Mouse (Mus musculus) heart, postnatal 25 days (tissue): ENCODE measurements at regions not wholly inside any gene's neighbourhood (a gene's known extent, or its start where the extent isn't known, plus 50 kb on each side); places are given as distances from the start of the nearest gene placed in this dataset.

Experiments used
- DNase-seq: peaks from one replicate; pipeline ENCODE4 v3.0.0; 2022; ENCODE audit warnings: low spot score
- intact Hi-C: fragments of 180-260 bp; cut with DNase I; formaldehyde crosslinking; loops from one replicate; pipeline ENCODE4 v1.15.1; 2025

- no peak for DNase-seq
- intact Hi-C loops = no loop called here
These were observed 277.6 kb downstream of the Pdcd6ip start for GRCm38 (mm10) chr9:113430411-113430810.

DNA sequence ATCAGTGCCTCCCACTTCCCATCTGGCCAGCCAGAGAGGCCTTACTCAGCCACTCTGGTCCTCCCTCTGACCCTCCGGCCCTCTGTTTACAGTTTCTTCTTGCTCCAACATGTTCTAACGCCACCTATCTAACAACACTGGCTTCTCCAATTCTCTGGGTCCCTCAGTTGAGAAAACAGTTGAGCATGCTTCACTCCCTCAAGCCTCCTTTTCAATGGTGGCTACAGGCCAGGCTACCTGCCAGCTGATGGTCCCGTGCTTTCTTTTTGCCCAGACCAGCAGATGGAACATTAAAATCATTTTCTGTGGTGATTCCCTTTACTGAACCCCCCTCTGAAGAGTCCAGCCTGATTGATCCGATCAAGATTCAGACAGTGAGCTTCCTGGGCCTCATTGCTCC lies 280.8 kb downstream of the Pdcd6ip start:
- DNase-seq = no peak
- intact Hi-C loops = loop anchor here (10.0 kb wide), 1 partner anchor 208 kb away; no protein-coding TSS in a partner anchor

GRCm38 (mm10) chr9:113426324-113426723 lies 281.7 kb downstream of the Pdcd6ip start:
- intact Hi-C loops = loop anchor here (10.0 kb wide), 1 partner anchor 208 kb away; no protein-coding TSS in a partner anchor
- DNase-seq = no peak

DNA sequence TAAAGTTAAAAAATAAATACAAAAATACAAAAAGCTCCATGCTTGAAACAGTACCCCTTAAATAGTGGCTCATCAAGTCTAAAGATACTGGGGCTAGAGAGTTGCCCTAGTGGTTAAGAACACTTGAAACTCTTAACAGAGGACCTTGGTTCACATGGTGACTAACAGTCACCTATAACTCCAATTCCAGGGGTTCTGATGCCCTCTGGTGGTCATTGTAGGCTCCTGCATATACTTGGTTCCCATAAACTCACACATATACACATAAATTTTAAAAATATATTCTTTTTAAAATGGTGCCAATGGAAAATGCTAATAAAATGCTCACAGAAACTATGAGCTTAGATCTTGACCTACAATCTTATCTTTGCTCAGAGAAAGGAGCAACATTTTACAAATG lies 286.4 kb downstream of the Pdcd6ip start:
- DNase-seq = no peak
- intact Hi-C loops = loop anchor here (10.0 kb wide), 1 partner anchor 213 kb away; no protein-coding TSS in a partner anchor

DNA sequence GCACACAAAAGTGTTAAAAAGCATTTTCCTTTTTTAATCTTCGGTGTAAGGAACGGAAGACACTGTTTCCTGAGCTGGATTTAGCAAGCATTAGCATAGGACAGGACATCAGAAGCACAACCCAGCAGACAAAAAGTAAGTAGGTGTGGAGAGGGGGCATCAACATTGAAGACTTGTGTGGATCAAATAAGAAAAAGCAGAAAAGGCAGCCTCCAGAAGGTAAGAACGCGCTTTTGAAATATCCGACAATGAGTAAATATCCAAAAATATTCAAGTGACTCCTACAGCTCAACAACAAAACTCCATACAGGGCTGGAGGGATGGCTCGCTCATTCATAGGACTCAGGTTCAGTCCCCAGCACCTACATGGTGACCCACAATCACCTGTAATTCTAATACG lies 286.9 kb downstream of the Pdcd6ip start:
- no peak for DNase-seq
- intact Hi-C loops = loop anchor here (10.0 kb wide), 1 partner anchor 214 kb away; no protein-coding TSS in a partner anchor

- intact Hi-C loops = loop anchor here (10.0 kb wide), 1 partner anchor 215 kb away; no protein-coding TSS in a partner anchor
- no peak for DNase-seq
These were observed 288.3 kb downstream of the Pdcd6ip start for GRCm38 (mm10) chr9:113419801-113420200.

GRCm38 (mm10) chr9:113417106-113417505 lies 291.0 kb downstream of the Pdcd6ip start:
- intact Hi-C loops = no loop called here

GRCm38 (mm10) chr9:113415511-113415931 lies 292.5 kb downstream of the Pdcd6ip start:
- intact Hi-C loops = no loop called here
- DNase-seq = no peak

More at GRCm38 (mm10) chr9:113417106-113417505, 291.0 kb downstream of the Pdcd6ip start:
- no peak for DNase-seq

DNA sequence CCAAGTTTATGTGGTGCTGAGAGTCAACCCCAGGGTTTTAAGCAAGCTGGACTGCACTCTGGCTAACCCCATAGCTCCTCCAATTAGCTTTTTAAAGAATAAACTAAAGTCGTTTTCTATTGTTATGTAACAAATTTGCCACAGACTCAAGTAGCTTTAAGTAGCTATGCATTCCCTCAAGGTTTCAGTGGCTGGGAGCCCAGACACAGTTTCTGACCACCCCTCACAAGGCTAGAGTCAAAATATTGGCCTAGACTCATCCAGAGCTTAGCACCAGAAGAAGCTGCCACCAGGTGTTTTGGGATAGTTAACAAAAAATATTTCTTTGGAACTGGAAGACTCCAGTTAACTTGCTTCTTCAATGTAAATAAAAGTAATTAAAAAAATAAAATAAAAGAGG lies 293.4 kb downstream of the Pdcd6ip start:
- no peak for DNase-seq
- intact Hi-C loops = no loop called here

- DNase-seq = no peak
- intact Hi-C loops = no loop called here
These were observed 294.2 kb downstream of the Pdcd6ip start for GRCm38 (mm10) chr9:113413851-113414250.

DNA sequence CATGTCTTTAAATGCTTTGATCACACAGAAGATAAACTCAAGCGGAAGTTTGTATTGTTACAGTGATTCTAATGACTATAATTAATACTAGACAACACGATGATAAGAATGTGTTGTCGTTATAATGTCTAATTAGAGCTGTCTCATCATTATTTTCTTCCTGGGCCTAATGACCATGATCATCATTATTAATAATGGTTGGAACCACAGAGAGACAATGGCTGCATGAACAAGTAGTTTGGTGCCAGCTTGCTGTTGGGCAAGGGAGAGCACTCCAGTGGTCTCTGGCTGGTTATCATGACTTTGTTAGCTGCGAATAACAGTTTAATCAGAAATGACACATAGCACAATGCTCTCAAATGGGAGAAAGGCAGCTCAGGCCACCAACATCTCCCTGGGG lies 296.4 kb downstream of the Pdcd6ip start:
- DNase-seq = no peak
- intact Hi-C loops = no loop called here

DNA sequence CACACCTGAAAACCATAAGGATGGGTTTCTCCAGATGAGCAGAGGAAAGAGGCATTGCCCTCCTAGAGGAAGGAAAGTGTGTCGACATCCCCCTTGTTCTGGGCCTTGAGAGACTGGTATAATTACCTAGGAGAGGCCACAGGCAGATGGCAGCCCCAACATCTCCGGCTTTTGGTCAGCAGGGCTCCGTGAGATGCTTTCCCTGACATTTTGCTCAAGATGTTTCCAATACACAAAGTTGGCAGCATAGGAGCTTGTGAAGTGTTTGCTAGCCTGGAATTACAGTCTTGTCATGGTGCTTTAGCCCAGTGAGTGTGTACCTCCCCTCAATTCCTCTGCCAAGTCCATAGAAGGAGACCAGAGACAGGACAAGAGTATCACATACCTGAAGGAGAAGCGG lies 299.5 kb downstream of the Pdcd6ip start:
- DNase-seq = no peak
- intact Hi-C loops = no loop called here

- no peak for DNase-seq
- intact Hi-C loops = no loop called here
These were observed 313.7 kb downstream of the Pdcd6ip start for GRCm38 (mm10) chr9:113394320-113394719.

DNA sequence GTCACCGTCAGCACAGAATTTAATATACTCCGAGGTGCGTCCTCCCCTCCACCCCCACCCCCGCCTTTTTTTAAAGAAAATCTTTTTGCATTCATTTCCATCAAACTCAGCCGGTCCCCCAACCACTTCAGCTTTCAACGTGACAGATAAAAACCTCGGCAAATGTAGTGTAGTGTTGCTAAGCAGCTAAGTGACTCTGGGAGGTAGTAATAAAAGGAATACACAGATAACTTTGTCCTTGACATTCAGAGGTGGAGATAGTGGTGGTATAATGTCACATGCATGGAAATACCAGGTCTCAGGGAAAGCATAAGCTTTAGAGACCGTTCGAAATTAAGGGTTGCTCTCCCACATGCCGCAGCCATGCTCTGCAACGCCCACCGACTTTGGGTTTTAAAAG lies 320.7 kb downstream of the Pdcd6ip start:
- intact Hi-C loops = no loop called here
- no peak for DNase-seq

DNA sequence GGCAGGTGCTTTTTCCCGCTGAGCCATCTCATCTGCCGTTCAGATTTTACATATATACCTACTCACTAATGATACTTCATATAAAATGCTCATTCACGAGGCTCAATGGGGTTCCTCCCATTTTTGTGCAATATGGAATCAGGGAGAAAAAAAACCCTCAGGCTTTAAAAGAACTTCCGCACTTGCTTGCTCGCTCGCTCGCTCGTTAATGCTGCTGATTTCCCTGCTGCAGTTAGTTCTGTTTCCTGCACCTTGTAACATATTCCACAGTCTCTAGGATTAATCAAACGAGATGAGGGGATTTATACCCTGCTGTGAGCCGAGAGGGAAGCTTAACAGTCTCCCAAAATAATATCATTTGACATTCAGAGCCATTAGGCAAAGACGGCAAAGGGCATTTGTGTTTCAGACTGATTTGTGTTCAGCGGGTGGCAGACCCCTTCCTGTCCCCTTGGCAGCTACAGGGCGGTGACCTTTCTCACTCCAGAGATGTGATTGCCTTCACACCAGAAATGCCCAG lies 326.4 kb downstream of the Pdcd6ip start:
- DNase-seq = no peak
- intact Hi-C loops = no loop called here

DNA sequence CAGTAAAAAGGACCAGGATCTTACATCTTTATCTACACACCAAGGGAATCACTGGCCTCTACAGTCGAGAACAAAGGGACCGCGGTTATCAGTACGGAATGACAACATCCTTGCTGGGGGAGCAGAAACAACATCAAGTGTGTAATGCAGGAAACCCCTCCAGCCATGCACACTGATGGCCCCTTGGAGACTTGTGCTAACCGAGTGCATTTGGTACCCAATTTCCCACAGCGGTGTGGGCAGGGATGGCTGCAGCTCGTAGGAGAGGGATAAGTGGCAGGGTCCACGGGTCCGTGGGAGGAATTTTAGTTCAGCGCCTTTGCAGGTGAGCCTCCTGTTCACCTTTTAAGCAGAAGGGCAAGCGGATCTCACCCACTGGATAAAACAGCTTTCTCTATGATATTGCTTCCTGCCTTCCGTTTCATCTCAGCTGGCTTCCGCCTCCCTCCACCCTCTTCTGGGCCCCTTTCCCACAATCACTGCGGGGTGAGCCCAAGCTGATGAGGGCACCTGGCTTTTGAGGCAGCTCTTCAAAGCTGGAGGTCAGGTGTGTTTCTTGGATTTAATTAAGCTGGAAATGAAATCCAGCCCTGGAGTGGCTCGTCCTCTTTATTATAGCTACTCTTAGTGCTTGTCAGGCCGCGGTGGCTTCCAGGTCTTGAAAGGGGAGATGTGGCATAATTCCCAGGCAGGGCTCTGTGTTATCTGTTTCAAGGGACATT lies 327.5 kb downstream of the Pdcd6ip start:
- no peak for DNase-seq
- intact Hi-C loops = no loop called here

DNA sequence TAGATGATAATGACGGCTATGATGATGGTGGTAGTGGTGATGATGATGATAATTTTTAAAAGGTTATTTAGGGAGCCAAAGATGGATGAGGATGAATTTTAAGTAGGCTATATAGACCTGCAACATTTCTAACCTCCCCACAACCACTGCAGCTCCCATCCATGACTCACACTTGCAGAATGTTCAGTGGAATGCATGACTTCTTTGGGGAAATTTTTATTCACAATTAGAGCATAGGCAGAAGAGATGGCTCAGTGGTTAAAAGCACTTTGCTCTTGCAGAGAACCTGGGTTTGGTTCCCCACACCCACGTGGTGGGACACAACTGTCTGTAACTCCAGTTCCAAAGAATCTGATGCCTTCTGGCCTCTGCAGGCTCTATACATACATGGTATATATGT lies 329.5 kb downstream of the Pdcd6ip start:
- intact Hi-C loops = no loop called here
- no peak for DNase-seq

DNA sequence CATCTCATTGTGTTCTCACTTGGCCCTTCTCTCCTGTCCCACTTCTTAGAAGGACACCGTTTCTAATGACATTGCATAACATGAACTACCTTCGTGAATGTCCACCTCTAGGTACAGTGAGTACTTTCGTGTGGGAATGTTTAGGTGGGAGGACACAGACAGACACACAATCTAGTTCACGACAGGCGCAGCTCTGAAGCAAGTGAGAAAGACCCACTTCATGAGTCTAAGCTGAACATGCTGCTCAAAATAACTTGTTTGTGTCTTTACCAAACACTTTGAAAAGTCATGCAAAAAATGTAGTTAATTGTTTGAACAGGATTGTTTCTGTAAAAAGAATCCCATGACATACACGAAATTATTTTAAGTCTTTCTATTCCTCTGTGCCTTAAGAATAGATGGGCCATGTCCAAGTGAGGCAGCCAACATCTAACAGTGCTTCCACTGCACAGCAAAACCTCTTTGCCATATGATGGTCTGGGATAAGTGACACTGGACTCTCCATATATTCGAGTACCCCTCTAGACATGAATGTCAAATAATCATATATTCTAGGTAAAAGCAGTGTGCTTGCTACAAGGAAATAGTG lies 336.2 kb downstream of the Pdcd6ip start:
- no peak for DNase-seq
- intact Hi-C loops = no loop called here

DNA sequence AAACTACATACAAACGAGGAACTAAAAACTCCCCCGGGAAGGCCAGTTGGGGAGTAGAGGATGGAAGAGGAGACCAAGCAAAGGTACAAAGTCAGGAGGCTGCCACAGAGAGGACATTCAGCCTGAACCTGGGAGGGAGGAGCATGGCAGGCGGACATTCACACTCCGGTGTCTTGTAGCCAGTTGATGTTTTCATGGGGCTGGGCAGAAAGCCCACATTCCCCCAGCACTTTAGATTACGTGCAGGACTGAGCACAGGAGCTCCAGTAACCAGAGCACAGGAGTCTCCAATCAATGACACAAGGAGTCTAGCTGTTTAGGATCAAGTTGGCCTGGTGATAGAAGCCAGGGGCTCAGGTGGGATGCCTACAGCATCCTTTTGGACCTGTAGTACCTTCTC lies 360.1 kb downstream of the Pdcd6ip start:
- intact Hi-C loops = no loop called here
- no peak for DNase-seq

- no peak for DNase-seq
These were observed 361.5 kb downstream of the Pdcd6ip start for GRCm38 (mm10) chr9:113346531-113346930.

GRCm38 (mm10) chr9:113342131-113342530 lies 365.9 kb downstream of the Pdcd6ip start:
- no peak for DNase-seq
- intact Hi-C loops = no loop called here

More at GRCm38 (mm10) chr9:113346531-113346930, 361.5 kb downstream of the Pdcd6ip start:
- intact Hi-C loops = no loop called here
